Mouse (Mus musculus): Measurements from ENCODE around the gene Rgmb. TPM values are rescaled to one million over a fixed set of nuclear protein-coding genes. Genes with fewer than 3 reads are reported as not detected.

The Rgmb gene
- polyA plus RNA-seq, 1 experiment from 2014 or later = 30.5 TPM

DNA sequence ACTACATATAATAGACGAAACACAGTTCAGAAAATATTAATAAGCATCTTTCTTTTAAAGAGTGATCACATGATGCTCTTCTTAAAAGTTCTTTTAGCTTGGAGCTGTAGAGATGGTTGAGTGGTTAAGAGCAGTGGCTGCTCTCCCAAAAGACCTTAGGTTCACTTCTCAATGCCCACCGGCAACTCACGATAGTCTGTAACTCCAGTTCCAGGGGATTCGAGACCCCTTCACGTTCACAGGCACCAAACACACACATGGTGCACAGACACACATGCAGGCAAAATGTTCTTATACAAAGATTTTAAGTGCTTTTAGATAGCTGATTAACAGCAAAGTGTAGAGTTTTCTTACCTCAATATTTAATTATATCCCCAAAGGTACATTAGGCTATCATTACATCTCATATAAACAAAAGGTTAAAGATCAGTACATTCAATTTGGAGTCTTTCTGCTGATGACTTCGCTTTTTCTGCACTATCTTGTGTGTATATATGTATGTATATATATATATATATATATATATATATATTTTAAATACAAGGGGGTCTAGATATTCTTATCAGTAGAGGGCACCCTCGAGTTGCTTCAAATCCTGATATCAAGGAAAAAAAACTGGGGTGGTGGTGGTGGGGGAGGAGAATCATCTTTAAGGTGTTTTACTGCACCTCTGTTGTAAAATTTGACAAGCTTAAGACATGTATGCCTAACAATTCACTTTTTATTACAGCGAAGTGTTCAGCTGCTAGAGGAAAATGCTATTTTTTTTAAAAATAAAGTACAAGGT is 2.5 kb downstream of the Rgmb start:
- Histone ChIP-seq H3K36me3 (no peaks in the 10 kb centered on the region), H3K4me1 (replicated peaks) (peaks cover 18% of the 10 kb centered on the region; the same call in 1 of the 2 replicates), H3K9ac (peak overlapping the region; percentile 68; the same call in 1 of the 2 replicates), H3K9me3 (no peaks in the 10 kb centered on the region), H3K4me3 (replicated peaks) (peak overlapping the region; percentile 65), H3K4me2 (replicated peaks) (peak overlapping the region; percentile 94; the same call in 1 of the 2 replicates), H3K27me3 (replicated peaks) (no peaks in the 10 kb centered on the region), H3K27ac (no peak overlapping the region)
- WGBS = 46% methylated on average over 8 of the region's 8 CpGs
- no peak for ATAC-seq

DNA sequence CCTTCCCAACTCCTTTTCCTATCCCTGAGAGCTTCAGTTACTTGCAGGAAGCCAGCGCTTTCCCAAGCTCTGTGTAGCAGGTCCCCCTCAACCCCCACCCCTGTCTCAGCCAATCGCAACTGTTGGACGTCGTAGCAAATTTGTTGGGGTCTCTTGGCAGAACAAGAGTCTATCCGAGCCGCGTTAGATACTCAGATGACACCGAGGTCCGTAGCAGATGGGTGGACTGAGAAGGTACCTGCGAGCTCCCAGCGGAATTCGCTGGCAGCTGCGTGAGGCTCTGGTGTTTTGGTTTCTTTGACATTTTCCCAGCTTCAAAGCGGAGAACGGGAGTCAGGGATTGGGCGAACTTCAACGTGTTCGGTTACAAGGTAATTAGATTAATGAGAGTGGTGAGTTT is 3.9 kb downstream of the Rgmb start:
- H3K4me1 ChIP-seq (replicated peaks) = peaks cover 21% of the 10 kb centered on the region; the same call in 1 of the 2 replicates
- peak overlapping the region; percentile 80 for H3K4me2 ChIP-seq (replicated peaks)
- H3K4me3 ChIP-seq (replicated peaks) = peak overlapping the region; percentile 94
- WGBS = under 1% methylated on average over 18 of the region's 18 CpGs
- peak overlapping the region; percentile 90 for H3K27ac ChIP-seq
- H3K36me3 ChIP-seq = no peaks in the 10 kb centered on the region
- no peaks in the 10 kb centered on the region for H3K9me3 ChIP-seq
- no peak; the same call in 1 of the 2 replicates for ATAC-seq
- H3K9ac ChIP-seq = peak overlapping the region; percentile 38
- H3K27me3 ChIP-seq (replicated peaks) = no peaks in the 10 kb centered on the region

DNA sequence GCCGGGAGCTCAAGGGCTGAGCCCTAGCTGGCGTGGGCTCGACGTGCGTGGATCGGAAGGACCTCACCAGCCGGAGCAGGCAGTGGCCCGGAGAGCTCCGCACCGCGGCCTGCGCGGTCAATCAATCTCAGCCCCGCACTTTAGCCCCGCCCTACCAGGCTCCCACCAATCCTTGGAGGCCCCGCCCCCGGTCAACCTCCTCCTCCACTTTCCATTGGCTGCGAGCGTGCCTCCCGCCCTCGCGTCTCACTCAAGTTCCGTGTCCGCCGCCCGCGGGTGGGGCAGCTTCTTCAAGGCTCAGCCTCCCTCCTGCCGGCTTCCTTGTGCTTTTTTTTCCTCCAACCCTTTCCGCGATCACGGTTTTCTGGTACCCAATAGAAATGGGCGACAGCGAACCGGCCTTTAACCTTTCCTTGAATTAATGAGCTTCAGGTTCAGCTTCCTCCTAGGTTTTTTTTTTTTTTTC is 4.4 kb downstream of the Rgmb start:
- Histone ChIP-seq H3K9me3 (no peaks in the 10 kb centered on the region), H3K4me1 (replicated peaks) (peaks cover 21% of the 10 kb centered on the region; the same call in 1 of the 2 replicates), H3K9ac (peak overlapping the region; percentile 93), H3K27me3 (replicated peaks) (no peaks in the 10 kb centered on the region), H3K4me2 (replicated peaks) (peak overlapping the region; percentile 80), H3K4me3 (replicated peaks) (peak overlapping the region; percentile 94), H3K36me3 (no peaks in the 10 kb centered on the region), H3K27ac (peak overlapping the region; percentile 90)
- ATAC-seq = peak; percentile 95
- WGBS = under 1% methylated on average over 21 of the region's 34 CpGs

DNA sequence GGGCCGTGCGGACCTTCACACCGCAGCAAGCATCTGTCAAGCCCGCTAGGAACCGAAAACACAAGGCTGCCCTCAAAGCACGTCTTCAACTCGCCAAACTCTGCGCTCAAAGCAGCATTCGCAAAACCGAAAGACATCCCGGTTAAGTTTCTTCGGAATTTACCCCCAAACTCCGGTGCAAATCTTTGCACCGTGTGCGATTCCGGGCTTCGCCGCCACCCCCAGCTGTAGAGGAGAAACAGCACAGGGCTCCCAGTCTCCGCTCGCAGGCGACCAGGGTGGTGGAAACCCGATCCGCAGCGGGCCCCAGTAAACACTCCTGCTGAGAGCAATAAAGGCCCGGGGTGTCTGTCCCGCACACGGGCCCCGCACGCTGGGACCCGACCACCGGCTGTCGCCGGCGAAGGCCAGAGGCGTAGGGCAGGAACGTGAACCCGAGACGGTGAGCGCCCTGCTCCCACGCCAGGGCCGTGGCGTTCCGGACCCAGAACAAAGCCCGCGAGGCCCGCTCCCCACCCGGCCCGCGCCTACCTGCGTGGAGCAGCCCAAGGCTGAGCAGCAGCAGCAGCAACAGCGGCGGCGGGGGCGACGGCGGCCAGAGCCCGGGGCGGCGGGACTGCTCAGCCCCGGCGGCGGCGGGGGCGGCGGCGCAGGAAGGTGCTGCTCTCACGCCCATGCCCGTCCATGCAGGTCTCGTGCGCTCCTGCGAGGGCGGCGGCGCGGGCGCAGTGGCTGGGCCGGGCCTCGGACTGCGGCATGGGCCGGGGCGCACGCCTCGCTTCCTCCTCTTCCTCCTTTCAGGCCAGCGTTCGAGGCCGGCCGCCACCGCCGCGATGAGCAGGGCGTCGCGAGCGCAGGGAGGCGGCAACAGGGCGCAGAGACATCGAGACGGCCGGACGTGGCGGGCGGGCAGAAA is 5.1 kb downstream of the Rgmb start:
- H3K9me3 ChIP-seq = no peaks in the 10 kb centered on the region
- H3K4me3 ChIP-seq (replicated peaks) = peak overlapping the region; percentile 94
- no peaks in the 10 kb centered on the region for H3K27me3 ChIP-seq (replicated peaks)
- H3K36me3 ChIP-seq = no peaks in the 10 kb centered on the region
- WGBS = under 1% methylated on average over 101 of the region's 102 CpGs
- H3K9ac ChIP-seq = peak overlapping the region; percentile 93
- peak overlapping the region; percentile 80 for H3K4me2 ChIP-seq (replicated peaks)
- peak; percentile 66 for ATAC-seq
- H3K4me1 ChIP-seq (replicated peaks) = peaks cover 21% of the 10 kb centered on the region; the same call in 1 of the 2 replicates
- H3K27ac ChIP-seq = peak overlapping the region; percentile 90

DNA sequence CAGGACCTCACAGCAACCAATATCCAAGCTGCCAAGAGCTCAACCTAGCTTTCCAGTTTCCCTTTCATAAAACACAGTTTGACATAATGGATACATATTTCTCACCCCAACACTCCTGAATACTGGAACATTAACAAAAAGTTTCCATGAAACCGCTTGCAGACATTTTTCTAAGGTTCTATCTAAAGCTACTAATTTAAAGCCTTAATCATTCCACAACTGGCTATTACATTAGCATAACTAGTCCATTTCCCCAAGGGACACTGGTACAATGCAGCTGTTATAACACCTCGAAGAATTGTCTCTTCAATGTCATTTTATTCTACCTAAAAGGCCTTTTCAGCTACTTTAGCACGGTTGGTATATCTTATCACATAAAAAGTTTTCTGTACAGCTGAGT is 6.0 kb downstream of the Rgmb start:
- Histone ChIP-seq H3K4me3 (replicated peaks) (peak overlapping the region; percentile 94), H3K4me2 (replicated peaks) (peak overlapping the region; percentile 80), H3K27me3 (replicated peaks) (no peaks in the 10 kb centered on the region), H3K36me3 (no peaks in the 10 kb centered on the region), H3K27ac (peak overlapping the region; percentile 33; the same call in 1 of the 2 replicates), H3K9ac (peak overlapping the region; percentile 93), H3K9me3 (no peaks in the 10 kb centered on the region), H3K4me1 (replicated peaks) (peaks cover 19% of the 10 kb centered on the region; the same call in 1 of the 2 replicates)
- ATAC-seq = no peak
- WGBS = 28% methylated on average over 3 of the region's 3 CpGs

DNA sequence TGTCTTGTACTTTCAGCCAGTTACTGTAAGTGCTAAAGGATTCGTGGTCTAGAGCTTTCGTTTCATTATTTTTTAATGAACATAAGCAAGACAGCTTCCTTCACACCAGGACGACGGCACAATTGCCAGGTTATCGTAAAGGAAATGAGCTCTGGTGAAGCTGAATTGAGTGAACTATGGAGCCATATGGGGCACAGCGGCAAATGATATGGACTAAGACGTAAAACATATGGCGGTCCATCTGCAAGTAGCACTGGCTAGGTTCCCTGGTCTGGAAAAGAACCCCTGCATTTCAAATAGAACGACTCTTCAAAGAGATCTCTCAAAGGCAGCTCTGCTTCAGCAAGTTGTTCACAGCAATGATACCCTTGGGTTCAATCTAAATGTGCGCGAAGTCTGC is 6.5 kb downstream of the Rgmb start:
- Histone ChIP-seq H3K4me3 (replicated peaks) (peak overlapping the region; percentile 94), H3K4me1 (replicated peaks) (peaks cover 16% of the 10 kb centered on the region; the same call in 1 of the 2 replicates), H3K4me2 (replicated peaks) (peak overlapping the region; percentile 80), H3K27me3 (replicated peaks) (no peaks in the 10 kb centered on the region), H3K9ac (peak overlapping the region; percentile 93), H3K27ac (peak overlapping the region; percentile 33), H3K9me3 (no peaks in the 10 kb centered on the region), H3K36me3 (no peaks in the 10 kb centered on the region)
- ATAC-seq = no peak
- WGBS = 43% methylated on average over 11 of the region's 11 CpGs

DNA sequence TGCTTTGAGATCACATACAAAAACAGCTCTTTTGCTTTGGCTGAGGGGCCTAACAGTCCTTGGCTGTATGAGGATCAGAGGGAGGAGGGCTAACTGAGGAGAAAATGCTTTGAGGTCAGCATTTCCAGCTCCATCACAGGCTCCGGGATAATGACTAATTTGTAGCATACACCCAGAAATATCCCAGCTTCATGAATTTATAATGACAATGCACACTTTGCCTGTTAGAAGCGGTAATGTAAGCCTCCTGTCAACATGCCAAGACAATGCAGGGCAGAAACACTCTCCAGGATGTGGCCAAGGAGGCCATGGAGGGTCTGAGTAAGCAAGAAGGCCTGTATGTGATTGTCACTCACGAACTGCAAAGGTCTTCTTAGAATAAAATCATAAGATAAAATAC is 7.0 kb downstream of the Rgmb start:
- Histone ChIP-seq H3K4me2 (replicated peaks) (peak overlapping the region; percentile 80), H3K27me3 (replicated peaks) (no peaks in the 10 kb centered on the region), H3K9me3 (no peaks in the 10 kb centered on the region), H3K36me3 (no peaks in the 10 kb centered on the region), H3K9ac (peak overlapping the region; percentile 93), H3K4me1 (replicated peaks) (peaks cover 15% of the 10 kb centered on the region; the same call in 1 of the 2 replicates), H3K4me3 (replicated peaks) (peak overlapping the region; percentile 94), H3K27ac (peak overlapping the region; percentile 33; the same call in 1 of the 2 replicates)
- 35% methylated on average over 3 of the region's 3 CpGs for WGBS
- ATAC-seq = no peak

DNA sequence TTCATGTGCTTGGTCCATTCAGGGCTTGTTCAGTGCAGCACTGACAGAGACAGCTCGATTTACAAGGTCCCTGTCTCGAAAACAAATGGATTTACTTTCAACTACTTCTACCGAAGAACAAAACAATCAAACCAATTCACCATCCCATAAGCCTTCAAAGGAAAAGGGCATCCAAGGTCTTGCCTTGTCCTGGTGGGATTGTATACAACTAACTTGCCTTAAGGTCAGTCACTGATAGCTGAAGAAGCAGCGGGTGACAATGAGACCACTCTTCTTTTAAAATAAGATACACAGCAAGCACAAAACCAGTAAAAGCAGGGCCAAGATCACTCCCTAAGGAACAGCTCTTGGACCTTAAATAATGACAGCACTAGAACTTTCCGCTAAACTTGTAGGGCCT is 7.6 kb downstream of the Rgmb start:
- Histone ChIP-seq H3K9me3 (no peaks in the 10 kb centered on the region), H3K4me2 (replicated peaks) (peak overlapping the region; percentile 80), H3K4me3 (replicated peaks) (peak overlapping the region; percentile 94), H3K27me3 (replicated peaks) (no peaks in the 10 kb centered on the region), H3K36me3 (peaks cover 3% of the 10 kb centered on the region; the same call in 1 of the 2 replicates), H3K27ac (no peak overlapping the region), H3K9ac (no peak overlapping the region), H3K4me1 (replicated peaks) (peaks cover 17% of the 10 kb centered on the region; the same call in 1 of the 2 replicates)
- no peak for ATAC-seq
- 50% methylated on average over 5 of the region's 5 CpGs for WGBS

DNA sequence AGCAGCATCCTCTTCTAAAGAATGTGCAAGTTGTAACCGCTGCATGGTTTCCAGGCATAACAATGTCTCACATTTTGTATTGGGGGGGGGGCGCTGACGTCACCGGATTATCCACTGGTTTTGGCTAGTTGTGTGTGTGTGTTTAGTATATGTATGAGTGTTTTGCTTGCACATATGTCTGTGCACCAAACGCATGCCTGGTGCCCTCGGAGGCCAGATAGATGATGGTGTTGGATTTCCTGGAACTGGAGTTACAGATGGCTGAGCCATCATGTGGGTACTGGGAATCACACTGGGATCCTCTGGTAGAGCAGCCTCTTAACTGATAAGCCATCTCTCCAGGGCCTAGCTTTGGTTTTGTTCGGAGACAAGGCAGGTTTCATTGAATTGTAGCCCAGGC is 8.5 kb downstream of the Rgmb start:
- H3K4me1 ChIP-seq (replicated peaks) = peaks cover 17% of the 10 kb centered on the region; the same call in 1 of the 2 replicates
- H3K4me3 ChIP-seq (replicated peaks) = peak overlapping the region; percentile 9; the same call in 1 of the 2 replicates
- no peak for ATAC-seq
- WGBS = 86% methylated on average over 7 of the region's 7 CpGs
- no peaks in the 10 kb centered on the region for H3K9me3 ChIP-seq
- H3K36me3 ChIP-seq = peaks cover 10% of the 10 kb centered on the region
- 0 out of 2 replicates have a peak overlapping the region, but pooled peaks have one; percentile 14 for H3K4me2 ChIP-seq (replicated peaks)
- H3K27me3 ChIP-seq (replicated peaks) = no peaks in the 10 kb centered on the region
- no peak overlapping the region for H3K9ac ChIP-seq
- H3K27ac ChIP-seq = no peak overlapping the region

DNA sequence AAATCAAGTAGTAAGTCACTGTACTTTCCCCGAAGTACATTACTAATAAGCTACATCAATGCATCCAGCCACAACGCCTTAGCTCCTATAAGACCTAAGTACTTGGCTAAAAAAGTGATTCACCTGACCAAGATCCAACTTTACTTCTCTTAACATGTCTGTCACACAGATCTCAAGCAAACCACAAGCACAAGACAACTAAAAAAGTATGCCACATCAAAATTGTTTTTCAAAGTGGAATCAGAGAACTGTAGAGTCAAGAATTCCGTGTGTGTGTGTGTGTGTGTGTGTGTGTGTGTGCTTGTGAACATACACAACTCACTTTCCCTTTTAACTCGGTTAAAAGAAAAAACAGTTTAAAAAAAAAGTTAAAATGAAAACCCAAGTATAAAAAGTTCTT is 9.1 kb downstream of the Rgmb start:
- H3K9me3 ChIP-seq = no peaks in the 10 kb centered on the region
- H3K9ac ChIP-seq = no peak overlapping the region
- H3K27me3 ChIP-seq (replicated peaks) = no peaks in the 10 kb centered on the region
- ATAC-seq = no peak
- H3K27ac ChIP-seq = no peak overlapping the region
- peaks cover 17% of the 10 kb centered on the region; the same call in 1 of the 2 replicates for H3K4me1 ChIP-seq (replicated peaks)
- WGBS = 91% methylated on average over 4 of the region's 4 CpGs
- H3K4me2 ChIP-seq (replicated peaks) = no peak overlapping the region
- no peak overlapping the region for H3K4me3 ChIP-seq (replicated peaks)
- peaks cover 10% of the 10 kb centered on the region for H3K36me3 ChIP-seq

DNA sequence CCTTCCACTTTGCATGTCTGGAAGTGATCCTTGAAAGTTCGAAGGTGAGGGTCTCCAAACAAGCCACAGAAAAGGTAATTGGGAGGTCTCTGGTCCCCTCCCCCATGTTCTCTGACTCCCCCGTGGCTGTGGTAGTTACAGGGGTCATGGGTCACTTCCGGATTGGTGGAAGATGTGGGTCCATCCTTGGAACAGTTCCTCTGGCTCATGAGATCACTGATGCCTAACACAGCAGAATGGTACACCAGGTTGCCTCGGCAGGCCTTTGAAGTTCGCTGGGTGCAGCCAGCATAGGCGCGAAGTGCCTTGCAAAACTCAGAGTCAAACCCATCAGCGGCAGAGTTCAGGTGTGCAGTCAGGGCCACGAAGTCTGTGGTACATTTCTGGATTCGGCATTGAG is 10.1 kb downstream of the Rgmb start:
- Histone ChIP-seq H3K9ac (no peak overlapping the region), H3K4me1 (replicated peaks) (peaks cover 17% of the 10 kb centered on the region; the same call in 1 of the 2 replicates), H3K27ac (no peak overlapping the region), H3K4me2 (replicated peaks) (0 out of 2 replicates have a peak overlapping the region, but pooled peaks have one; percentile 3), H3K36me3 (peaks cover 10% of the 10 kb centered on the region), H3K27me3 (replicated peaks) (no peaks in the 10 kb centered on the region), H3K9me3 (no peaks in the 10 kb centered on the region), H3K4me3 (replicated peaks) (no peak overlapping the region)
- ATAC-seq = no peak
- WGBS = 82% methylated on average over 10 of the region's 10 CpGs

All from intestine, embryonic 15.5 days (tissue).